Mouse (Mus musculus) bone marrow, adult 2 months (tissue): ENCODE measurements around the gene Cela1.

ENCODE experiments used
- CTCF ChIP-seq: fragments of 200-500 bp; IDR thresholded peaks from 2 replicates; pipeline ENCODE4 v1.5.1; 2011; ENCODE audit warnings: low read length, control low read depth; ENCODE audit not compliant: control insufficient read depth, insufficient read depth
- POLR2A ChIP-seq: fragments of 200-500 bp; IDR thresholded peaks from 2 replicates; pipeline ENCODE4 v1.6.1; 2011; ENCODE audit warnings: low read depth, mild to moderate bottlenecking, control low read depth, low read length, borderline replicate concordance; ENCODE audit not compliant: control insufficient read depth

DNA sequence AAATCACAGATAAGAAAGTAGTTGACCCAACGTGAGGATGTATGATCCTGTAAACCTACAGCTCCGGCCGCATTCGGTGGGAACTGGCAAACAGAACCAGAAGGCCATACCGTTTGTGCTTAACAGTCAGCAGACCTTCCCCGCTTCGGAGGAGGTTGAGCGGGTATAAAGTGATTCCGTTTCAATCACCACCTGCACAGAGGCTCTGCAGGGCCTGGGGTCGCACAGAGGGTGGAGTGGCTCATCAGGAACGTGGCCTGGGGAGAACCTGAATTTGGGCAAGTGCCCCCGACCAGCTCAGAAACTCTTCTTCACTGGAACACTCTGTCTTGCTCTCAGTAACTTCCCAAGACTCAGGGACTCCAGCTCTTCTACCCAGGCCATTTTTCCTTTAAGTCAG, 20.9 kb downstream of the Cela1 start:
- TF ChIP-seq CTCF = no peak
- no peak for TF ChIP-seq POLR2A
